Mouse (Mus musculus) layer of hippocampus, adult 9-10 months (tissue): ENCODE measurements around the gene Kdm6a.

ENCODE experiments used
- DNase-seq: peaks from one replicate; pipeline ENCODE4 v3.0.0; 2022; ENCODE audit warnings: low spot score

The Kdm6a gene

DNA sequence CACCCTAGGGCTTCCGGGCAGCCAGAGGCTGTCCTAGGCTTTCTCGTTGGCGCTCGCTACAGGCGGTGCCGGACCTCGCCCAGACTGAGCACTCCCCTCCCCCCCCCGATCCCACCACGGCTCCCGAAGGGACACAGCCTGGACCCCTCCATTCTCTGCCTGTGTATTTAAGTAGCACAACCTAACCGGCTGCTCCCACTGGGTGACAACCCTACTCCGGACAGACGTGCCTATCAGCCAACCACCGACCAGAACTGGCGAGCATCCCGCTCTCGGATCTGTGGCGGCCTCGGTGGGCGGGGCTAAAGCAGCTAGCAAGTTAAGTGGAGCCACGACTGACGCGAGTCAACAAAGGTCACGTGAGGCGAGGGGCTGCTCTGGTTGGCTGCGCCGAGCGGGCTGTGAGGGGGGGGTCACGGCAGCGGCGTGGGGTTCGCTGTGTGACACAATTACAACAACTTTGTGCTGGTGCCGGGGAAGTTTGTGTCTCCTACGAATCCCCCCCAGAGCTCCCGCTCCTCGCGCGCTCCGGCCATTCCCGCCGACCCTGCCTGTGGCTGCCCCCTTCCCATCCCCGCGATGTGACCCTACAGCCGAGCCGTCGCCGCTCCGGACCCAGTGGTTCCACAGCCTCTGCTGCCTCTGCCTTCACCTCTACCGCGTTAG is at the start of gene Kdm6a:
Gene Kdm6a (plus strand): TSS at position 384 of the 666 bp plus-strand sequence.
- peak; percentile 100 for DNase-seq

DNA sequence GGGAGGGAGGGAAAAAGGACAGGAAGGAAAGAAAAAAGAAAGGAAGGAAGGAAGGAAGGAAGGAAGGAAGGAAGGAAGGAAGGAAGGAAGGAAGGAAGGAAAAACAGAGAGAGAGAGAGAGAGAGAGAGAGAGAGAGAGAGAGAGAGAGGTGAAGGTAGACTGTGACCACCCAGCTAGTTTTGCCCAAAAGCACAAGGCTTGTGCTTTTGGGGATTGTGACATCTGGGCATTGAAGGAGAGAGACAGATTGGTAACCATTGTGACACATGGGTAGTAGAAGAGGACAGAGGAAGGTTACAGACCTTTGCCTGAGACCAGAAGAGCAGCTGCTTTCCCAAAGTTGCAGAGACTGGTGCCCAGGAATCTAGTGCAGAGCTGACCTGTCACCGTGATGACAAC is 16.8 kb upstream of the Kdm6a start, which contains the start of gene Dusp21:
Gene Dusp21 (plus strand): TSS at position 301 of the 400 bp plus-strand sequence.
- no peak for DNase-seq

DNA sequence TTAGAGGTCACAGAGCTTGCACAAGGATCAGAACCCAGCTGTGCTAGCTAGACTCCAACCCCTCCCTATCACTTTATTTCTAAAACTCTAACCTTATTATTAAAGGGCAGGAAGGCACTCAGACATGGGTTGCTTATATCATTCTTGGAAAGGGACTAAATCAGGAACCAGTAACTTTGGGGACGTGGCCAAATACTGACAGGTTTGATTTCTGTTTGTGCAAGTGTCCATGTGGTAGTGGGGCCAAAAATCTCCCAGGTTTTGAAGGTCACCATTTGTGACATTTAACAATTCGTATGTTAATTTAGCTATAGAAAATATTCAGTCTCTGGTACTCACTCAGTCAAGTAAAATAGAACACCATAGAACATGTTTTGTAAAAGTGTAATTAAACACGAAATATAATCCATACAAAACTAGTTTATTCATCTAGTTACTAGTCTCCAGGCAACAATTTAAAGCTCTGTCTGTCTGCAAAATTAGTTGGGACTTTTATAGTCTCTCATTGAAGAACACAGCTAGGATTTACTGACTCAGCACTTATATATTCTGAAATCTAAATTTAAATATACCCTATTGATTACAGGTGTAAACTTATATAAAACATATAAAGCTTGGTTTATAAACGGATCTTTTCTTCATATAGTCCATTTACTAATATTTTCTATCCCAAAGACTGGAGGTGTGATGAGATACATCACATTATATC is 1.5 kb upstream of the Kdm6a start:
- no peak for DNase-seq

DNA sequence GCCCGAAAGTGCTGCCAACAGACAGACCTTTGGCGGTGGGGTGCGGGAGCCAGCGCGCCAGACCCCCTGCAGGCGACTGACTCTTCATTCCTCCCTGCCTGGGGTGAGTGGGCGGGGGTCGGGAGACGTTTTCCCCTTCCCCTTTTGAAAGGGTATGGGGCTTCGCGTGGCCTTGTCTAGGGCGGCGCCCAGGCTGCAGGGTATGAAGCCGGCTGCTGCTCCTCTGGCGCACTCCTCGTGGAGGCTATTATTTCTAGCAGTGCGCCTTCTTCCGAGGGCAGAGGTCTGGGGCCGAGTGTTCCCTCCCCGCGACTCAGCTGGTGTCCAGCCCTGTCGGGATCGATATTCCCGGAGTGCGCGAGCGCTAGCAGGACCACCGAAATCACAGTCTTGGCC is 581 bp upstream of the Kdm6a start:
- peak; percentile 55 for DNase-seq

DNA sequence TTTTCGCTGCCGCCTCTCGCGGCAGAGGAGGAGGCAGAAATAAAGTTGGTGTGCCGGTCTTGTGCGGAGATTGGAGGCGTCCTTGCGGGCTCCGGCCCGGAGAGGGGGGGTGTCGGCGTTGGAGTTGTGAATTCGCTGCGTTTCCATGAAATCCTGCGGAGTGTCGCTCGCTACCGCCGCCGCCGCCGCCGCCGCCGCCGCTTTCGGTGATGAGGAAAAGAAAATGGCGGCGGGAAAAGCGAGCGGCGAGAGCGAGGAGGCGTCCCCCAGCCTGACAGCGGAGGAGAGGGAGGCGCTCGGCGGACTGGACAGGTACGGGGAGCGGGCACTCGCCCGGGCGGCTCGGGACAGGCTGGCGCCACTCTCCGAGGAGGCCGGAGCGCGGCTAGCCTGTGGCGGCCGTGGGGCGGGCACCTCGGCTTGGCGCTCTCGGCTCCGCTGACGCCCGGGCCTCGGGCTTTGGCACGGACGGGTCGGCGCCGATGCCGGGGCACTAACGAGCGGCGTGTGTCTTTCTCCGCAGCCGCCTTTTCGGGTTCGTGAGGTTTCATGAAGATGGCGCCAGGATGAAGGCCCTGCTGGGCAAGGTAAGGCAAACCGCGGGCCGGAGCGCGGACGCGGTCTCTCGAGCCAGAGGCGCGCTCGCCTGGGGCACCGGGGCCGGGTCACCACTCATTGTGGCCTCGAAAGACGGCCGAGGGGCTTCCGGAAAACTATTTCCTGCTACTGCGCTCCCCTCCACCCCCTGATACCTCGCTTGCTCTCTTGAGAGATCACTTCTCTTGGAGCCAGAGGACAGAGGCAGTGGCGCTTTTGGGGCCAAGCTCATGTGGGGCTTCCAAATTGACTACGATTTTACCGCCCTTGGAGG is 721 bp downstream of the Kdm6a start:
- DNase-seq = no peak

DNA sequence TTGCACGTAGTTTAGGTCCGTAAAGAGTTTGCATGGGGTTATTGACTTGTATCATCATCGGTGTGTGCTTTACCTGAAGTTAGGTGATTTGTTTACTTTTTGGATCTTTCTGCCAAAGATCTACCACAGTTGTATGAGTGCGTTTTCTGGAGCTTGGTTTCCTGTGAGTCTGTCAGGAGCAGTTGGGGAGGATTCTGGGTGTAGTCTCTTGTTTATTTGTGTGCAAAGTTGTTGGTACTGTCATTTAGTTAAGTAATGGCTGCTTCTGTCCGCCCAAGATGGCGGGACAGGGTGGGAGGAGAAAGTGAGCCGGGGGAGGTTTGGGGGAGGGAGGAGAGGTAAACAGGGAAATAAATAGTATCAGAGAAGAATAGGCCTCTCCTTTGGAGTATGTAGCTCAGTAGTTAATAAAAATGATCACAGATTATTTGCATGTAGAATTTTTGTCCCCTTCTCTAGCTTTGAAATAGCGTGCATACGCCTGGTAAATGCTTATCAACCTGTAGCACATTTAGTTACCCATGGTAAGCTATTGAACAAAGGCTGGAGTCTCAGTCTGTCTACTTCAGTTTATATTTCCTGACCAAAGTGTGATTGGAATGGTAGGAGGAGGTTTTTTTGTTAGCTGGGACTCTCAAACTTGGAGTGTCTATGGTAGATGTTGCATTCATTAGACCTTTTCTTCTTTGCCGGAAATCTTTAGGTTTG is 1.7 kb downstream of the Kdm6a start:
- no peak for DNase-seq

DNA sequence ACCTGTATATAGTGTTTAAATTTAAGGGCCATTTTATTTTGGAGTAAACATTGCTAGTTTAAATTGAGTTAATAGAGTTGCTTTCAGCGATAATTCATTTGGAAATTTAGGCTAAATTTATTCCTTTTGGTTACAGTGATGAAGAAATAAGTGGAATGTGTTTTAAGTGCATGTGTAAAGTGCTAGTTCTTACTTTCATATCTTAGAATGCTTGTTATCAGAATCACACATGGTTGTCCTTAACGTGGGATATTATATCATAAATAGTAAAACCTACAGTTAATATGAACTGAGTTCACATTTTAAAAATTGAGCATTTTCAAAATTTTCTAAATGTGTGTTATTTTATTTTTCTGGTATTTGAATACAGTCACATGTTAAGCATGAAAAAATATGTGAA is 2.7 kb downstream of the Kdm6a start:
- no peak for DNase-seq

DNA sequence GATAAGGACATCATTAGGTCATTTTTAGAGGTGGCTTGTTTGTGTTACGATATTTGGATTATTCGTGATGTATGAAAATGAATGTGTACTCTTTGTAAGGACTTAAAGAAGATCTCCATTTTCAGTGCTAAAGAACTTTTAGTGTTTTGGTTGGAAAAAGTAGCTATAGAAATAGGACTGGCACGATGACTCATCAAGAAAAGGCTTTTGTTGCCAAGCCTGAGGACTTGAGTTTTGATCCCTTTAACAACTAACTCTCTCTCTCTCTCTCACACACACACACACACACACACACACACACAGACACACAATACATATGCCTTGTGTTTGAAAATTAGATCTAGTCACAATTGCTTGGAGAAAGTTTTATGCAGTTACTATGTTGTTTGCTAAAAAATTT is 4.6 kb downstream of the Kdm6a start:
- no peak for DNase-seq

DNA sequence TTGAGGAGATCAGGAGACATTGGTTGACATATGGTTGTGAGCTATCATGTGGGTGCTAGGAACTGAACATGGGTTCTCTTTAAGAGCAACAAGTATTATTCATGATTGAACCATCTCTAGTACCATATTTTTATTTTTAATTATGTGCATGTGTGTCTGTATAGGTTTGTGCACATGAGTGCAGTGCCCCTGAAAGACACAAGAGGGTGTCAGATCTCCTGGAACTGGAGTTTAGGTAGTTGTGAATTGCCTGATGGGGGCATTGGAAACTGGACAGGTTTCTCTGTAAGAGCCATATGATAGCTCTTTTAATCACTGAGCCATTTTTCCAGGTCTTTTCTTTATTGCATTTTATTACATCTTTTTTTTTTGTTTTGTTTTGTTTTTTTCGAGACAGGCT is 6.6 kb downstream of the Kdm6a start:
- no peak for DNase-seq

DNA sequence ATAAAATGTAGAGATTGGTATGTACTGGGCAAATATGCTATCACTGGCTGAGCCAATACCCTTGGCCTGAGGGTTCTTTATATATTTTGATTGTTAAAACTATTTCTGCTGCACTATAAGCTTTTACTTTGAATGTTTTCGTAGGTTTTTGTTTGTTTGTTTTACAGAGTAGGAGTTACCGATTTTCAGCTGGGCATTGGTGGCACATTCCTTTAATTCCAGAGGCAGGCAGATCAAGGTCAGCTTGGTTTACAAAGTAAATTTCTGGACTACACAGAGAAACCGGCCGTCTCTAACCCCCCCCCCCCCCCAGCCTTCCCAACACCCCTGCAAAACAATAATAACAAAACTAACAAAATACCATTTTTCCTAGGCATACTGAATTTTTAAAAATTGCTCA is 12.5 kb downstream of the Kdm6a start:
- DNase-seq = no peak

DNA sequence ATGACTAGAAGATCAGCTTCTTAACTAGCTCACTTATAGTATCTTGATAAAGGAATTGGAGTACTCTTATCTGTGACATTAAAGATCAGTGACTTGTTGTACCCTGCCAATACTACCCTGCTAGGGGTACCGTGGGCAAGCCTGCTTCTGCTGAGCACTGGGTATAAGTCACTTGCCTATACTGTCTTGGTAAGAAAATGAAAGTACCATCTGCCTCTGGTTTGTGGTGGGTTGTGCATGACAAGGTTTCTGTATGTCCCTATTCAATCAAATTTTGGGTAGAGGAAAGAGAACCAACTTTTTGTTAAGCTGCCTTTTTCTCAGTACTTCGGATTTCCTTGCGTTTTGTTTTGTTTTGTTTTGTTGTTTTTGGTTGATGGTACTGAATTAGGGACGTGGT is 15.4 kb downstream of the Kdm6a start:
- no peak for DNase-seq

DNA sequence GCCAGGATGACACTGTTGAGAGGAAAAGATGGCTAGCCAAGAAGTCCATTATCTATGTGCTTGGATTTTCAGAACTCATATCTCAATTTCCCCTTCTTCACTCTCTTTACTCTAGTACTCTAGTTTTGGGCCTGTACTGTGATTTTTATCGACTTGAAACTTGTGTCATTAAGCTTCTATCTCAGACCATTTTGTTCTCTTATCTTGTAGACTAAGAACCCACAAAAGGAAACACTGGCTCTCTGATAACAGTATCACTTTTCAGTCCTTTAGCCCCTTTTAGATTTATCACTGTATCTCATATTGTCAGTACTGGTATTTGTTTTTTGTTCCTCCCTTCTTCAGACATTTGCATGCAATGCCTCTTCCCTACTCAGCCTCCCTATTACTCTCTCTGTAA is 17.1 kb downstream of the Kdm6a start:
- DNase-seq = no peak

DNA sequence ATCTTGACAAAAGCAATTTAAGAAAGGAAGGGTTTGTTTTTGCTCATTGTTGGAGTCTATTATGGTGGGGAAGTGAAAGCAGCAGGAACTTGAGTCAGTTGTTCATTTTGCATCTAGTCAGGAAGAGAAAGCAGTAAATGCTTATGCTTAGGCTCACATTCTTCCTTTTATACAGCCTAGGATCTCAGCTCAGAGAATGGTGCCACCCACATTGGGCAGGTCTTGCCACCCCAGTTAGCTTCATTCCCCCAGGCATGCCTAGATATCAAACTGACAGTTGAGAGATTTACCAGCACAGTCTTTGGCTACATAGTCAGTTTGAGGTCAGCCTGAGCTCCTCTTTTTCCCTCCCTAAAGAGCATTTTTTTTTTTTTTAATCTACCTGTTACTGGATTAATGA is 24.8 kb downstream of the Kdm6a start:
- DNase-seq = no peak

DNA sequence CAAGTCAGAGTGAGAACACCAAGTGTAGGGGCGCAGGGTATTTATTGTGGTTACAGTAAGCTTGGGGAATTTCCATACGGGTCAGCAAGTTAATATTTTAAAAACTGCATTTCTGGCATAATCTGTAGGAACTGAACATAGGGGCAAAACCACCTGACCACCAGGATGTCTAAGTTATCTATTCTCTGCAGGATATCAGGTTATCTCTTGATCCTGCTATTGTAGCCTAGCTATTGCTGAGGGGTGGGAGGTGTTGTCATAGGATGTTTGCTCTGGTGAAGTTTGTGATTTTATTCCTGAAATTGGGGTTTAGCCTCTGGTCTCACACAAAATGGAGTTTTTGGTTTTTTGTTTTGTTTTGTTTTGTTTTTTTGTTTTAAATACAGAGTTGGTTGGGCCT is 25.9 kb downstream of the Kdm6a start:
- DNase-seq = no peak

DNA sequence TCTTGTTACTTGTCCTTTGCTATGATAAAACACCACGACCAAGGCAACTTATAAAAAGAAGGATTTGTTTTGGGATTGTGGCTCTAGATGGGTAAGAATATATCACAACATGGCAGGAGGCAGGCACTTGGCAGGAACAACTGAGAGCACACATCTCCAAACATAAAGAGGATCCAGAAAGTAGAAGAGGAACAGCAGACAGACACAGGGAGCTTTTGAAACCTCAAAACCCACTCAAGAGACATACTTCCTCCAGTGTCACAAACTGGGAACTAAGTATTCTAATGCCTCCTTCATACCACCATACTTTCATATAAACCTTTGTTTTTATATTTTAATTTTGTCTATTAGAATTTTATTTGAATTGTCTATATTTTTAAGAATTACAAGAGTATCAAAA is 77.2 kb downstream of the Kdm6a start:
- DNase-seq = no peak

DNA sequence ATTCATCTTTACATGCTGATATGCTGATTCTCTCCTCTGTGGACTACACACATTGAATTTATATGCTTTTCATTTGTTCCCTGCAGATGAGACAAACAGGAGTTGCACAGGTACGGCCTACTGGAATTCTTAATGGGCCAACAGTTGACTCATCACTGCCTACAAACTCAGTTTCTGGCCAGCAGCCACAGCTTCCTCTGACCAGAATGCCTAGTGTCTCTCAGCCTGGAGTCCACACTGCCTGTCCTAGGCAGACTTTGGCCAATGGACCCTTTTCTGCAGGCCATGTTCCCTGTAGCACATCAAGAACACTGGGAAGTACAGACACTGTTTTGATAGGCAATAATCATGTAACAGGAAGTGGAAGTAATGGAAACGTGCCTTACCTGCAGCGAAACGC is 88.2 kb downstream of the Kdm6a start:
- DNase-seq = no peak

DNA sequence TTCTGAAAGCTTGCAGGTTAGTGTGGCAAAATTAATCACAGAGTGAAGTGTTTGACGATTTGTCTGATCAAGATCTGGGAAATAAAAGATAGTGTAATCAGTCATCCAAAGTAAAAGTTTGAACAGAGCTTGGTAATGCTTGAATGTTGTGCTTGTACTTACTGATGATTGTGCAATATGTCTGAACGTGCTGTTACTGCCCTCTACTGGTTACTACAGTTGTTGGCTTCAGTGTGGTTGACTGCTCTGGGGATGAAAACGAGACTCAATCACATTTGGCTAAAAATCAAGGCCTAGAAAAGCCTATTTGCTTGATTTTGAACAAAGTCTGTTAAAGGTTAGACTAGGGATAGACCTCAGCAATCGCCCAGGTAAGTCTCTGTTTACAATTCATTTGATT is 92.4 kb downstream of the Kdm6a start:
- peak; percentile 73 for DNase-seq

DNA sequence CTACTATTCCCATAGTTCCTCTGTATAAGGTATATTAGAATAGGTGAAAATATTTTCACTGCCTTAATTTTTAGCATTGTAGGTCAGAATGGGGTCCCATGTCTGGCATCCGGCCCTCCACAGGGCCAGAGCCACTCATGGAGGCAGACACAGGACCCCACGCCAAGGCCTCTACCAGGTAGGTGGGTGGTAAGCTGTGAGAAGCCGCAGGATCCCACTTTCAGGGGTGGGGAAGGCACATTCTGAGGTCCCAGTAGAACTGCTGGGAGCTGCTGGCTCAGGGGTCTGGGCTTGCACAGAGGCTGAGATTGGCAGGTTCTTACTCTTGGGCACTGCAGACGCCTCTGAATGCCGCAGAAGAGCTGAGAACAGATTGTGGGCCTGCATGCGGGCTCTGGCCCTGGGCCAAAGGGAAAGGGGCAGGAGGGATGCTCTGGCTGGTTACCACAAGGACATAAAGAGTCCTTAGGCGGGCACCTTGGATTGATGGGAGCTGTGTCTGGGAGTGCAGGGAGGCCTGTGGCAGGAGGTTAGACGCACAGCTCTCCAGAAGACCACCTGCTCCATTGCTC is 95.9 kb downstream of the Kdm6a start:
- DNase-seq = no peak

DNA sequence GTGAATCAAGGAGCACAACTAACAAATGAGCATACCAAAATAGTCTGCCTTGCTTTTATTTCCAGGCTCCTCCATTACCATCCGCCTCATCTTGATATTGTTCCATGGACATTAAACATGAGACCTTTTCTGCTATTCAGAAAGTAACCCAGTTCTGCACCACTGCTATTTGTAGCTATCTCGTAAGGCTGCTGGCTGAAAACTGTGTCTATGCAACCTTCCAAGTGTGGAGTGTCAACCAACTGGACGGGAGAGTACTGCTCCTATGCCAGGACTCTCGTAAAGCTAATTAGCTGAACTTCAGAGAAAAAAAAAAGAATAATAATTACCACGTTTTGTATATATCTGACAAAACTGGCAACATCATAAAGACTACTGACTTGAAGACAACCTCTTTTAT is 116.2 kb downstream of the Kdm6a start:
- DNase-seq = no peak

DNA sequence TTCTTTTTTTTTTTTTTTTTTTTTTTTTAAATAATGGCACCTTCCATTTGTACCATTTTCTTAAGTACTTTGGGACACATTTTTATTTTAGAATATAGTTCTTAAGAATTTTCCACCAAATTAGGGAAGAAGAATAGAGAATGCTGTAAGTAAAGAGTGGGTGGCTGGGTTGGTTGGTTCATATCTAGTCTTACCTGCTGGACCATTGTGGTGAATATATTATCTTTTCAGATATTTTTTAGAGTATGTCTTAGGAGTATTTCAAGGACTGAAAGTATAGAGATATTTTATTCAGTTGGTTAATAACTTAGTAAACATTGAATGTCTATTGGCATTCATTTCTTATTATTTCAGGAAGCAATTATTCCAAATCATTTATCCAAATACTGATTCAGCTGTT is 117.8 kb downstream of the Kdm6a start:
- no peak for DNase-seq
